Mouse (Mus musculus): ENCODE results near the gene Fgf8. TPM values are rescaled to one million over a fixed set of nuclear protein-coding genes. Genes with fewer than 3 reads are reported as not detected.

Gene Fgf8
- polyA plus RNA-seq (2014; fragmentation: Illumina TruSeq; extraction: RNeasy Lipid Tissue Mini Kit (QIAGEN cat#74804); ENCODE audit: low read depth, low replicate concordance), result not detected

GRCm38 (mm10) chr19:45742218-45742983 lies at the start of gene Fgf8:
Fgf8 (minus strand) TSS chr19:45742915.

GRCm38 (mm10) chr19:45783181-45783932 lies 40.6 kb upstream of the Fgf8 start, which contains the start of gene Mgea5:
Mgea5 (minus strand) TSS chr19:45783837.

GRCm38 (mm10) chr19:45749243-45750043 lies 6.7 kb upstream of the Fgf8 start, which contains the start of gene Npm3:
Npm3 (minus strand) TSS chr19:45749591.

Other genes with a start within 250 kb of the Fgf8 start
- gene Poll, start 182.4 kb downstream of the Fgf8 start, polyA plus RNA-seq (2014; fragmentation: Illumina TruSeq; extraction: RNeasy Lipid Tissue Mini Kit (QIAGEN cat#74804); ENCODE audit: low read depth, low replicate concordance), result not detected
- gene Gm17018, start 182.3 kb downstream of the Fgf8 start, polyA plus RNA-seq (2014; fragmentation: Illumina TruSeq; extraction: RNeasy Lipid Tissue Mini Kit (QIAGEN cat#74804); ENCODE audit: low read depth, low replicate concordance), result 6.3 TPM
- 0.65 TPM for gene Fbxw4, start 82.6 kb downstream of the Fgf8 start, polyA plus RNA-seq (2014; fragmentation: Illumina TruSeq; extraction: RNeasy Lipid Tissue Mini Kit (QIAGEN cat#74804); ENCODE audit: low read depth, low replicate concordance)
- gene Npm3, start 6.7 kb upstream of the Fgf8 start, polyA plus RNA-seq (2014; fragmentation: Illumina TruSeq; extraction: RNeasy Lipid Tissue Mini Kit (QIAGEN cat#74804); ENCODE audit: low read depth, low replicate concordance), result 13.5 TPM
- 118 TPM for gene Mgea5, start 40.9 kb upstream of the Fgf8 start, polyA plus RNA-seq (2014; fragmentation: Illumina TruSeq; extraction: RNeasy Lipid Tissue Mini Kit (QIAGEN cat#74804); ENCODE audit: low read depth, low replicate concordance)
- gene Kcnip2, start 73.1 kb upstream of the Fgf8 start, polyA plus RNA-seq (2014; fragmentation: Illumina TruSeq; extraction: RNeasy Lipid Tissue Mini Kit (QIAGEN cat#74804); ENCODE audit: low read depth, low replicate concordance), result 10.1 TPM

Measured in kidney, adult 10 weeks (tissue).